Mouse (Mus musculus) liver (tissue): Measurements from ENCODE around the gene Slc35d2.
A peak's percentile ranks its signal among the peaks of the same experiment; 100 is the strongest.

Experiments
- DNase-seq: peaks from one replicate; pipeline ENCODE4 v3.0.0-alpha.2; 2020; ENCODE audit warnings: mixed read lengths

Slc35d2 gene

DNA sequence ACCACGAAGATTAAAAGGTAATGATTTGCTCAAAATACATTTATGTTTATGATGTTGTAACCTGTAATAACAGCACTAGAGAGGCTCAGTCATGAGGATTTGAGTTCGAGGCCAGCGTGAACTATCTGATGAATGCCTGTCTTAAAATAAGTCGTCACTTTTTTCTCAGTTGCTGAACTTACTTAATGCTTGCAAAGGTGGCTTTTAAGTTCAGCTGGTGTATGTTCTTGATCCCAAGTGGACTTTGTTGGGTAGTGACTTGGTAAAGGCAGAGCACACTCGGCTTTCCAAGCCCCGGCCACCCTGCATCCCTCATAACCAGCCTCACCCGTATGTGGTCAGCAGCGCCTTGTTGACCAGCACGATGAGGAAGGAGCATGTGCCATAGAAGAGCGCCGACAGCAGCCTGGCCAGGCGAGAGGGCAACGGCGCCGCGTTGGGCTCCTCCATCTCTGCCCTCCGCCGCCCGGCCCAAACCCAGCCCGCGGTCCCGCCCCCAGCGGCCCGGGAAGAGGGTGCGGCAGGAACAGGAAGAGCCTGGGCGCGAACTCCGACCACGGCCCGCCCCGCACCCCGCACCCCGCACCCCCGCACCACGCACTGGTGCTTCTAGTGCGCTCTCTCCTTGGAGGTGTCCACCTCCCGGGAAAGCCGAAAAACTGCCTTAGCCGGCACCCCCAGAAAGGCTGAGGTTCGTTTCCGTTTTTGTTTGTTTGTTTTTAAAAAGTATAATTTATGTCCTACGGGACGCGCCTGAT lies at the start of gene Slc35d2:
Slc35d2 (minus strand) TSS at position 511 of the 758 bp plus-strand sequence.
- DNase-seq: peak; percentile 75

GRCm38 (mm10) chr13:64178000-64178399 lies 48.8 kb upstream of the Slc35d2 start:
- no peak for DNase-seq

- DNase-seq: no peak
Measured at GRCm38 (mm10) chr13:64169746-64170145, 40.6 kb upstream of the Slc35d2 start.

DNA sequence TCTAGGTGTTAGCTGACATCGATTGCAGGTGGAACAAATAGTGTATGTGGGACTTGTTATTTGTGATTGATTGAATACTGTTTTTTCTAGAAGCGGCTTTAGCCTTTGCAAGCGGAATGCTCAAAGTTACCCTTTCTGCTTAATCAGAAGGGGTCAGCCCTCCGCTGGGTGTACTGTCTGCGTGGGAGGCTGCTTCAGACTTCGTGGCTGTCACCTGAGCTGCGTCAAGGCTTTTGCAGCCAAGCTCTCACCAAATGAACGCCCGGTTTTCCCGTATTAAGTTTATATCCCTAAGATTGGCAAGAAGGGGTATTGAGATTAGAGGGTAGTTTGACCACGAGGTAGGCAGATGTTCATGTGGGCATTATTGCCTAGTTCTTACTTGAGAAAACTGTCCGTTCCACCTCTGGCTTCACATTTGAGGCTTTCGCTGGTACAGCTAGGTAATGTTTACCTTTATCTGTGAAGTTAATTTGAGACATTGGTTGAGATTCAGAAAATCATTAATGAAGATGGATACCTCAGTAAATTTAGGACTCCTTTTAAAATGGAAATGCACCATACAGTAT lies 34.1 kb upstream of the Slc35d2 start:
- no peak for DNase-seq

DNA sequence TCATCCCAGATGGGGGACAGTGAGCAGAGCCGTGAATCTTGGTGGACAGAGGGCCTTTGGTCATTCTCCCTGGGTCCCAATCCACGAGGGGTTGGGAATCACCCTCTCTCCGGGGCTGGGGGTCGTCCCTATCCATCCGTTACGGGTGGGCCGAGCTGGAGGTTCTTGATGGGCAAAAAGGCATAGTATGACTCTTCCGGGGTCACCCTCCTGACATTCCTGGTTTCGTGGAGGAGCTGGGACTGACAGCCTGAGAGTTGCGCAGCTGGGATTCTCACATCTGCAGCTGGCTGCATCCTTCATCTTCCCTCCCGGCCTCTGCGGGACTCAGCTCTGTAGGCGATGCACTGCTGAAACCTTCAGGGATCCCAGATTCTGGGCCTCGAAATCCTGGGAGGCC lies 33.5 kb upstream of the Slc35d2 start:
- no peak for DNase-seq

GRCm38 (mm10) chr13:64161916-64162611 lies 32.9 kb upstream of the Slc35d2 start:
- DNase-seq: no peak

GRCm38 (mm10) chr13:64161548-64161915 lies 32.4 kb upstream of the Slc35d2 start, which contains the start of gene Habp4:
Gene Habp4 (plus strand): TSS chr13:64161824.
- peak; percentile 99 for DNase-seq

DNA sequence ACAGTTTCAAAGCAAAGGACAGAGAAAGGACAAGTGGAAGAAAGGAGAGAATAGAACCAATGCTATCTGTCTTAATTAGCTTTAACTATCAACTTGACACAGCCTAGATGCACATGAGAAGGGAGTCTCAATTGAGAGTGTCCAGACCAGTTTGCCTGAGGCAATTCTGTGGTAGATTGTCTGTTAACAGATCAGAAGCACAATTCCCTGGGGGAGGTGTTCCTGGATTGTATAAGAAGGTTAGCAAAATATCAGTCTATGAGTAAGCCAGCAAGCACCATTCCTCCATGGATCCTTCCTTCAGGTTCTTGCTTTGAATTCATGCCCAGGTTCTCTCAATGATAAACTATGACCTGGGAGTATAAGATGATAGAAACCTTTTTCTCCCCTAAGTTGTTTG lies 27.8 kb upstream of the Slc35d2 start:
- no peak for DNase-seq

GRCm38 (mm10) chr13:64155171-64155571 lies 26.0 kb upstream of the Slc35d2 start:
- DNase-seq: no peak

DNA sequence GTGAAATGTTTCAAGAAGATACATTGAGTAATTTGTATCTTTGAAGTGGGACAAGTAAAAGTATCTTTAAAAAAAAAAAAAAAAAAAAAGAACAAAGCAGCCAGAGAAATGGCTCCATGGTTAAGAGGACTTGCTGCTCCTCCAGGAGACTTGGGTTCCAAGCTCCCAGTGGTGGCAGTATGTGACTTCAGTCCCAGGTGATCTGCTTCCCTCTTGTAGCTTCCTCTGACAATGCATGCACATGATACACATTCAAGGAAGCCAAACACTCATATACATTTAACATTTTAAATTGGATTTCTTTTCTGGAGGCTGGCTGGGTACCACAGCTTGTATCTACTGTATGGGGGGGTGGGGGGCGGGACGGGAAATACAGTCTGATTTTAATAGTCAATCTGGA lies 25.5 kb upstream of the Slc35d2 start:
- DNase-seq: no peak

GRCm38 (mm10) chr13:64153751-64154267 lies 24.6 kb upstream of the Slc35d2 start:
- peak; percentile 61 for DNase-seq

DNA sequence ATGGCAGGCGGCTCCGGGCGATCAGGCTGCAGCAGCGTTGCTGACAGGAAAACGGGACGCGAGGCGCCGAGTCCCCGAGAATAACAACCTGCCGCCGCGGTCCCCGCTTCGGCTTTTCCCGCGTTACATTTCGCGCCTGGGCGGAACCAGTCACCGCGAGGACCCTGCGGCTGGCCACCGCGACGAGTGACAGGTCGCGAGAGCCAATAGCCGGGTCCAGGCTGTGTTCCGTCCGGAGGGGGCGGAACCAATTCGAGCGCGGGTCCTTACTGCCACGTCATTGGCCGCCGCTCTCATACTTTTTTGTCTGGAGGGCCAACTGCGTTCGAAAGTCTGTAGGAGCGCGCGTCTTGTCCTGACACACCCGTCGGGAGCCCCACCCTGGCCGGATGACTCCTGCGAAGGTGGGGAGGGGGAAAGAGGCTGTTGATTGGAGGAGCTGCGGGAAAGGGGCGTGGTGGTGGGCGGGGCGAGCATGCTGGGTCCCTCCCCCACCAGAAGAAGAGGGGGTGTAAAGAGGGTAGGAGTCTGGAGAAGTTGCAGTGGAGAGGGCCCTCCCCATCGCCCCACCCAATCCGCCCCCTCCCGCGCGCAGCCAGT lies 24.0 kb upstream of the Slc35d2 start, which contains the start of gene Zfp367:
Zfp367 (minus strand) TSS at position 120 of the 600 bp plus-strand sequence.
- DNase-seq: peak; percentile 99

GRCm38 (mm10) chr13:64152671-64153082 lies 23.5 kb upstream of the Slc35d2 start:
- no peak for DNase-seq

- DNase-seq: peak; percentile 93
Measured at GRCm38 (mm10) chr13:64152241-64152669, 23.1 kb upstream of the Slc35d2 start.

DNA sequence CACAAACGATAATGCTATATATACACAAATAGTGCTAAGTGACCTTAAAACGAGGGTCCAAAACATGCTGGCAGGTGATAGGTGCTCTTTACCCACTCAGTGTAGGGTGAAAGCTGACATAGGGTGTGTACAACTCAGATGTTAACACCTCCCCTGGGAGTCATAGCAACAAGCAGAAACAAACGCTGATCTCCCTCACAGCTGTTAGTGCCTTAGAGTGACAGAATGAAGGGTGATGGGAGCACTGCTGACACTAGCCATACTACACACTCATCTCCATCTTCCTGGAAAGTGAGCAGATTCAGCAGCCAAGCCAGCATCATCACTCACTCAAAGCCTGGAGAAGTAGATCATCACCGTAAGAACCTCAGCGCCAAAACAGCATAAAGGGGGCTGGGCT lies 21.0 kb upstream of the Slc35d2 start:
- DNase-seq: no peak

- peak; percentile 64 for DNase-seq
Measured at GRCm38 (mm10) chr13:64129616-64130375, 628 bp upstream of the Slc35d2 start.

DNA sequence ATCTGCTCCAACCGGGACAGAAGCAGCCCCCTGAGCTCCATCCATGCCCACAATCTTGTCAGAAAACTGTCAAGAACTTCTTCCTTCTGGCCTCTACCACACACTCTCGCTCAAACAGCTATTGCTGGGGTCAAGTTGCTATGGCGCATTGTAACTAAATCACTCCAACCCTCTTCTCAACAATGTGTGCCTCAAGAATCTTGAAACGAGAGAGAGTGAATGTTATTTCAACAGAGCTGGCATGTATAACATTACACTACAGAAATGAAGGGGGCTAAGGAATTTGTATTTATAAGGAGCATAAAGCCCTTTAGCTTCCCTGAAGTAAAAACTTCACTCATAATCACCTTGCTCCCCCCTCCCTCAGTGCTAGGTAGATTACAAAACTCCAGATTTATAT lies 2.9 kb downstream of the Slc35d2 start:
- DNase-seq: no peak

GRCm38 (mm10) chr13:64124886-64125285 lies 4.3 kb downstream of the Slc35d2 start:
- no peak for DNase-seq

- DNase-seq: no peak
Measured at GRCm38 (mm10) chr13:64123491-64124188, 5.5 kb downstream of the Slc35d2 start.

DNA sequence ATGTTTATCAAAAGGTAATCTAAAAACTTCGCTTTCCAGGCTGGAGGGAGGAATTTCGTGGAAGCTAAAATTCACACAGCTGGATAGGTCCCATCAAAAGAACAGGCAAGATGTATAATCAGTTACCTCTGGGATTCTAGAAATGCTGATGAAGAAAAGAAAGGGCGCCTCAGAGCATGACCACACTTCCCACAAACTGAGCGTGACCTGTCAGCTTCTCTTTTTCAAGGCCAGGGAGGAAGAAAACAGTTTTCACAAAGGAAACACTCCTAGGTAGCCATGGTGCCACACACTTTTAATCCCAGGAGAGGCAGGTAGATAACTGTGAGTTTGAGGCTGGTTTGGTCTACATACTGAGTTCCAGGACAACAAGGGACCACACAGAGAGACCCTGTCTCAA lies 8.4 kb downstream of the Slc35d2 start:
- no peak for DNase-seq

GRCm38 (mm10) chr13:64117442-64117841 lies 11.7 kb downstream of the Slc35d2 start:
- no peak for DNase-seq

GRCm38 (mm10) chr13:64110421-64110820 lies 18.7 kb downstream of the Slc35d2 start:
- no peak for DNase-seq
